Mouse (Mus musculus): ENCODE results near the gene Pitpnm2. TPM values are rescaled to one million over a fixed set of nuclear protein-coding genes. Genes with fewer than 3 reads are reported as not detected.

Pitpnm2 gene
- polyA plus RNA-seq, 1 experiment from 2014 or later, result 9.8 TPM

DNA sequence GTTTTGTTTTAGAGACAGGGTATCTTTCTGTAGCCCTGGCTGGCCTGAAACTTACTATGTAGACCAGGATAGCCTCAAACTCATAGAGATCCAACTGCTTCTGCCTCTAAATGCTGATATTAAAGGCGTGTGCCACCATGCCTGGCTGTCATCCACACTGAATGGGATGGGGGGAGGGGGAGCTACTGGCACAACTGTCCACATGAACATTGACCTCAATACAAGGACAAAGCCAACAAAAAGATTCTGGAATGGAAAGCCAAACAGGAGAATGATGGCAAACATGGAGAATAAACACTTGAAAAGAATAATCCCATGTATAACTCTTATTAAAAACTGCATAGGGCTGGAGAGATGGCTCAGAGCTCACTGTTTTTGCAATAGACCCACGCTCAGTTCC, 33.3 kb upstream of the Pitpnm2 start:
- H3K4me3 ChIP-seq (ENCODE audit: low read depth, low read length), result no peak overlapping the region
- DNase-seq (no peak), ATAC-seq (ENCODE audit: insufficient read depth) (no peak)
- 0 out of 2 replicates have a peak, but pooled peaks cover 1% of the 10 kb centered on the region for H3K9me3 ChIP-seq (ENCODE audit: low read depth, low read length)
- H3K27me3 ChIP-seq (ENCODE audit: insufficient read depth, low read length), result no peaks in the 10 kb centered on the region
- H3K27ac ChIP-seq (ENCODE audit: low read depth), result no peak overlapping the region
- no peak overlapping the region for H3K4me2 ChIP-seq
- no peak overlapping the region for H3K9ac ChIP-seq
- WGBS, result 85% methylated on average over 2 of the region's 2 CpGs
- TF ChIP-seq CTCF (IDR thresholded peaks at IDR 0.05; ENCODE audit: low read depth), result no peak
- peaks cover 60% of the 10 kb centered on the region for H3K36me3 ChIP-seq (ENCODE audit: insufficient read depth)
- H3K4me1 ChIP-seq (ENCODE audit: insufficient read depth), result no peaks in the 10 kb centered on the region

DNA sequence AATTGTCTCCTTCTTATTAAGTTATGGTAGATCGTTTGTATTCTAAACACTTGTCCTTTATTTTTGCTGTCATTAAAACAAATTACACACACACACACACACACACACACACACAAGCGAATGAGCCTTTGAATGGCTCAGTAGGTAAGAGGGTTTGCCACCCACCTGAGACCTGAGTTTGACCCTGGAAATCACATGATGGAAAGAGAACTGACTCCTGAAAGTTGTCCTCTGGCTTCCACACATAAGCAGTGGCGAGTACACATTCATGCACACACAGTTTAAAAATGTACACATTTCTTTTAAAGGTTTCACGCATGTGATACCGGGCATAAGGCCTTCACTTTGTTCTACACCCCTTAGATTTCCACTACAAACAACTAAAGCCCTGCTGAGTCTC, 20.7 kb upstream of the Pitpnm2 start:
- DNase-seq (no peak), ATAC-seq (ENCODE audit: insufficient read depth) (no peak)
- Histone ChIP-seq H3K27ac (ENCODE audit: low read depth) (no peak overlapping the region), H3K9me3 (ENCODE audit: low read depth, low read length) (no peaks in the 10 kb centered on the region), H3K27me3 (ENCODE audit: insufficient read depth, low read length) (no peaks in the 10 kb centered on the region), H3K4me3 (ENCODE audit: low read depth, low read length) (no peak overlapping the region), H3K9ac (no peak overlapping the region), H3K4me1 (ENCODE audit: insufficient read depth) (no peaks in the 10 kb centered on the region), H3K36me3 (ENCODE audit: insufficient read depth) (peaks cover 19% of the 10 kb centered on the region; the same call in 1 of the 2 replicates), H3K4me2 (no peak overlapping the region)
- 86% methylated on average over 5 of the region's 5 CpGs for WGBS
- no peak for TF ChIP-seq CTCF (IDR thresholded peaks at IDR 0.05; ENCODE audit: low read depth)

- TF ChIP-seq CTCF (IDR thresholded peaks at IDR 0.05; ENCODE audit: low read depth), result no peak
- Histone ChIP-seq H3K9ac (no peak overlapping the region), H3K4me3 (ENCODE audit: low read depth, low read length) (no peak overlapping the region), H3K27me3 (ENCODE audit: insufficient read depth, low read length) (no peaks in the 10 kb centered on the region), H3K4me1 (ENCODE audit: insufficient read depth) (no peaks in the 10 kb centered on the region), H3K9me3 (ENCODE audit: low read depth, low read length) (no peaks in the 10 kb centered on the region), H3K4me2 (no peak overlapping the region), H3K36me3 (ENCODE audit: insufficient read depth) (peaks cover 16% of the 10 kb centered on the region; the same call in 1 of the 2 replicates), H3K27ac (ENCODE audit: low read depth) (no peak overlapping the region)
- no peak for ATAC-seq (ENCODE audit: insufficient read depth)
- DNase-seq, result no peak
- WGBS, result 73% methylated on average over 11 of the region's 11 CpGs
Measured at GRCm38 (mm10) chr5:124269661-124270060, 20.1 kb upstream of the Pitpnm2 start.

- no peak for ATAC-seq (ENCODE audit: insufficient read depth)
- 69% methylated on average over 6 of the region's 6 CpGs for WGBS
- H3K4me2 ChIP-seq, result no peak overlapping the region
- no peak overlapping the region for H3K4me3 ChIP-seq (ENCODE audit: low read depth, low read length)
- DNase-seq, result no peak
- peaks cover 28% of the 10 kb centered on the region; the same call in 1 of the 2 replicates for H3K36me3 ChIP-seq (ENCODE audit: insufficient read depth)
- H3K27me3 ChIP-seq (ENCODE audit: insufficient read depth, low read length), result no peaks in the 10 kb centered on the region
- no peaks in the 10 kb centered on the region for H3K4me1 ChIP-seq (ENCODE audit: insufficient read depth)
- H3K9me3 ChIP-seq (ENCODE audit: low read depth, low read length), result no peaks in the 10 kb centered on the region
- H3K9ac ChIP-seq, result no peak overlapping the region
- H3K27ac ChIP-seq (ENCODE audit: low read depth), result no peak overlapping the region
- TF ChIP-seq CTCF (IDR thresholded peaks at IDR 0.05; ENCODE audit: low read depth), result no peak
Measured at GRCm38 (mm10) chr5:124267652-124268051, 18.1 kb upstream of the Pitpnm2 start.

DNA sequence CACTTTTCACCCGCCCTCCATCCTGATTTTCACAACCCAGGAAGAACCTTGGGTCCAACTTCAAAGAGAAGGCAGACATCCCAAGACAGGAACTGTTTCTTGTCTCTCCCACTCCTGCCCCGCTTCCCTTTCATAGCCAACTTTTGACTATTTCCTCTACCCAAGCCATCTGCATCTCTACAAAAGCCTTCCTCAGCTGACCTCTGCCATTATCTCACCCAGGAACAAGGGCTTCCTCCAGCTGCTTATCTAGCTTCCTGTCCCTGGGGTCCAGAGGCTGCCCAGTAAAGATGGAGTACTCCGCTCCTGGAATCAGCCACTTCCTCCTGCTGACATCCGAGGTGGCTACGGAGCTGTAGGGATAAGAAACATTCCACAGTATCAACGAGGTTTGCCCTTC, 17.3 kb upstream of the Pitpnm2 start:
- Histone ChIP-seq H3K36me3 (ENCODE audit: insufficient read depth) (peaks cover 33% of the 10 kb centered on the region; the same call in 1 of the 2 replicates), H3K27ac (ENCODE audit: low read depth) (no peak overlapping the region), H3K4me2 (no peak overlapping the region), H3K9ac (no peak overlapping the region), H3K4me1 (ENCODE audit: insufficient read depth) (no peaks in the 10 kb centered on the region), H3K4me3 (ENCODE audit: low read depth, low read length) (no peak overlapping the region), H3K9me3 (ENCODE audit: low read depth, low read length) (no peaks in the 10 kb centered on the region), H3K27me3 (ENCODE audit: insufficient read depth, low read length) (no peaks in the 10 kb centered on the region)
- WGBS, result 68% methylated on average over 6 of the region's 6 CpGs
- DNase-seq, result no peak
- no peak for ATAC-seq (ENCODE audit: insufficient read depth)
- TF ChIP-seq CTCF (IDR thresholded peaks at IDR 0.05; ENCODE audit: low read depth), result no peak

DNA sequence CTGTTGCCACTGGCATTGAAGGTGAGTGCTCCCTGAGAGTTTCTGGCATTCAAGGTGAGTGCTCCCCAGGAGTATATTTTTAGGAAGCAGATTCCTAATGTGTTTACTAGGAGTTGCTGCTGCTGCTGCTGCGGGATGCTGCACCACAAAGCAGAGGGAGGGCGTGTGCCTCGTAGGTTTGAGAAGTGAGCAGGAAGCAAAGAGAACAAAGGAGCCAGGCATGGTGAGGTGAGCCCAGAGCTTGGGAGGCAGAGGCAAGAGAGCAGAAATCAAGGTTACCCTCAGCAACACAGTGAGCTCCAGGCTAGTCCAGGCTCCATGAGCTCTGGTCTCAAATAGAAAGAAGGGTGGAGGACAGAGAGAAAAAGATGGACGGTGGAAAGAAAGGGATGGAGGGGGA, 13.7 kb upstream of the Pitpnm2 start:
- no peaks in the 10 kb centered on the region for H3K27me3 ChIP-seq (ENCODE audit: insufficient read depth, low read length)
- 0 out of 2 replicates have a peak overlapping the region, but pooled peaks have one; percentile 13 for H3K9ac ChIP-seq
- WGBS, result 50% methylated on average over 4 of the region's 4 CpGs
- ATAC-seq (ENCODE audit: insufficient read depth), result no peak
- no peak overlapping the region for H3K4me2 ChIP-seq
- no peaks in the 10 kb centered on the region for H3K9me3 ChIP-seq (ENCODE audit: low read depth, low read length)
- no peaks in the 10 kb centered on the region for H3K4me1 ChIP-seq (ENCODE audit: insufficient read depth)
- no peak overlapping the region for H3K4me3 ChIP-seq (ENCODE audit: low read depth, low read length)
- no peak for DNase-seq
- H3K36me3 ChIP-seq (ENCODE audit: insufficient read depth), result peaks cover 55% of the 10 kb centered on the region
- peak overlapping the region; percentile 91 for H3K27ac ChIP-seq (ENCODE audit: low read depth)
- no peak for TF ChIP-seq CTCF (IDR thresholded peaks at IDR 0.05; ENCODE audit: low read depth)

- H3K4me1 ChIP-seq (ENCODE audit: insufficient read depth), result no peaks in the 10 kb centered on the region
- H3K36me3 ChIP-seq (ENCODE audit: insufficient read depth), result peaks cover 66% of the 10 kb centered on the region
- peak overlapping the region; percentile 27 for H3K4me2 ChIP-seq
- H3K27me3 ChIP-seq (ENCODE audit: insufficient read depth, low read length), result no peaks in the 10 kb centered on the region
- no peaks in the 10 kb centered on the region for H3K9me3 ChIP-seq (ENCODE audit: low read depth, low read length)
- TF ChIP-seq CTCF (IDR thresholded peaks at IDR 0.05; ENCODE audit: low read depth), result no peak
- no peak overlapping the region for H3K9ac ChIP-seq
- H3K27ac ChIP-seq (ENCODE audit: low read depth), result peak overlapping the region; percentile 91
- WGBS, result 64% methylated on average over 4 of the region's 4 CpGs
- ATAC-seq (ENCODE audit: insufficient read depth), result peak; percentile 66
- peak; percentile 65 for DNase-seq
- no peak overlapping the region for H3K4me3 ChIP-seq (ENCODE audit: low read depth, low read length)
Measured at GRCm38 (mm10) chr5:124262090-124262489, 12.5 kb upstream of the Pitpnm2 start.

GRCm38 (mm10) chr5:124259133-124259532, 9.6 kb upstream of the Pitpnm2 start:
- 40% methylated on average over 2 of the region's 2 CpGs for WGBS
- ATAC-seq (ENCODE audit: insufficient read depth) (no peak), DNase-seq (peak; percentile 35)
- Histone ChIP-seq H3K27me3 (ENCODE audit: insufficient read depth, low read length) (no peaks in the 10 kb centered on the region), H3K36me3 (ENCODE audit: insufficient read depth) (peaks cover 71% of the 10 kb centered on the region), H3K9ac (no peak overlapping the region), H3K27ac (ENCODE audit: low read depth) (no peak overlapping the region), H3K4me1 (ENCODE audit: insufficient read depth) (no peaks in the 10 kb centered on the region), H3K9me3 (ENCODE audit: low read depth, low read length) (no peaks in the 10 kb centered on the region), H3K4me3 (ENCODE audit: low read depth, low read length) (no peak overlapping the region), H3K4me2 (no peak overlapping the region)
- TF ChIP-seq CTCF (IDR thresholded peaks at IDR 0.05; ENCODE audit: low read depth), result no peak
